Mouse (Mus musculus): Measurements from ENCODE around the gene Nanos1. TPM values are rescaled to one million over a fixed set of nuclear protein-coding genes. Genes with fewer than 3 reads are reported as not detected.

Gene Nanos1
- polyA plus RNA-seq, 1 experiment from 2014 or later: 0.76 TPM

DNA sequence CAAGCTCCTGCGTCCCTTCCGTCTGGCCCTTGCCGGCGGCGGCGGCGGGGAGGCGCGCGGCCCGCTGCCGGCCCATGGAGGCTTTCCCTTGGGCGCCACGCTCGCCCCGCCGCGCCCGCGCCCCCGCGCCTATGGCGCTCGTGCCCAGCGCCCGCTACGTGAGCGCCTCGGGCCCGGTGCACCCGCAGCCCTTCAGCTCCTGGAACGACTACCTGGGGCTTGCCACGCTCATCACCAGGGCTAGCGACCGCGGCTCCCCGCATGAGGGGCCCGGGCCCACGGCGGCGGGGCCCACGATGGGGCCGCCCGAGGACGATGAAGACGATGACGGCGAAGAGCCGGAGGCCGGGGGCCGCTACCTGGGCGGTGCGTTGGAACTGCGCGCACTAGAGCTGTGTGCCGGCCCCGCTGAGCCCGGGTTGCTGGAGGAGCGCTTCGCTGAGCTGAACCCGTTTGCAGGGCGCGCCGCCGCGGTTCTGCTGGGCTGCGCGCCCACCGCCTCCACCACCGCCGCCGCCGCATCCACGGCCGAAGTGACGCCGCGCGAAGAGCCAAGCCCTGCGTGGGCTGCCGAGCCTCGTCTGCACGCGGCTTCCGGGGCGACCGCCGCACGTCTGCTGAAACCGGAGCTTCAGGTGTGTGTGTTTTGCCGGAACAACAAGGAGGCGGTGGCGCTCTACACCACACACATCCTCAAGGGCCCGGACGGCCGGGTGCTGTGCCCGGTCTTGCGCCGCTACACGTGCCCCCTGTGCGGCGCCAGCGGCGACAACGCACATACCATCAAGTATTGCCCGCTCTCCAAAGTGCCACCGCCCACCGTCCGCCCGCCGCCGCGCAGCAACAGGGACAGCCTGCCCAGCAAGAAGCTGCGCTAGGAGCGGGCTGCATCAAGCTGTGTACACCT is 658 bp downstream of the Nanos1 start:
- H3K4me2 ChIP-seq: peak overlapping the region; percentile 100
- H3K4me1 ChIP-seq: peaks cover 21% of the 10 kb centered on the region
- peak overlapping the region; percentile 82 for H3K9ac ChIP-seq
- under 1% methylated on average over 97 of the region's 115 CpGs for WGBS
- peaks cover 23% of the 10 kb centered on the region for H3K36me3 ChIP-seq
- peak overlapping the region; percentile 83 for H3K4me3 ChIP-seq
- H3K27ac ChIP-seq (replicated peaks): no peak overlapping the region; the same call in 1 of the 2 replicates
- H3K27me3 ChIP-seq (replicated peaks): peaks cover 24% of the 10 kb centered on the region
- no peaks in the 10 kb centered on the region for H3K9me3 ChIP-seq
- ATAC-seq (ENCODE audit: extremely low read depth, insufficient number of reproducible peaks, low FRiP score, low TSS enrichment): peak; percentile 42; the same call in 1 of the 2 replicates

DNA sequence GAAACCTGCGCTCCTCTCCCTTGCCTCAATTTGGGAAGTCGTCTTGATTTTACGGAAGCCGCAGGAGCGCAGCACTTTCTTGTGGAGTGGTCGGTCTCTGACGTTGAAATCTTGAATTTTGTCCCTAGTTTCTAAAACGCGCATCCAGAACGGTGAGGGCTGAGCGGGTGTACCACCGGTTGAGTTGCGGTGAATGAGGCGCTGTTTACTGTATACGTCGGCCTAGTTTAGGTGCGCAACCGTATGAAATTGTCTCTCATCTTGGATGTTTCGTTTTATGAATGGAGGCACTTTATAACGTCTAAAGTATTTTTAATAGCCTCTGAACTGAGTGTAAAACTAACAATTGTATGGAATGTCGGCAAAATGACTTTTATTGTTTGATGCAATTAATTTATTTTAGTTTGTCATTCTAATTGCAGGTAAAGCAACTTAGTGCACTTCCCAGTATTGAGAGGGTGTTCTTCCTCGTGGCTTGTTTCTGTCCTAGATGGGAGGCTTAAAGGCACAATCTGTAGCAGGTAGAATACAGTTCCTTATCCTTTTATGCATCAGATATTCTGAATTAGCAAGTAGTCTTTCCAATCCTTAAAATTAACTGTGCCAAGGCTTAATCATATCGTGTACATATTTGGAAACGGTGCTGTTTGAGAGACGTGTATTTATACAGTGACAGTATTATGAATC is 1.5 kb downstream of the Nanos1 start:
- Histone ChIP-seq H3K4me3 (peak overlapping the region; percentile 83), H3K9ac (peak overlapping the region; percentile 82), H3K4me2 (peak overlapping the region; percentile 100), H3K27me3 (replicated peaks) (peaks cover 24% of the 10 kb centered on the region), H3K4me1 (peaks cover 21% of the 10 kb centered on the region), H3K36me3 (peaks cover 28% of the 10 kb centered on the region), H3K27ac (replicated peaks) (no peak overlapping the region), H3K9me3 (no peaks in the 10 kb centered on the region)
- ATAC-seq (ENCODE audit: extremely low read depth, insufficient number of reproducible peaks, low FRiP score, low TSS enrichment): no peak
- 6% methylated on average over 25 of the region's 25 CpGs for WGBS

DNA sequence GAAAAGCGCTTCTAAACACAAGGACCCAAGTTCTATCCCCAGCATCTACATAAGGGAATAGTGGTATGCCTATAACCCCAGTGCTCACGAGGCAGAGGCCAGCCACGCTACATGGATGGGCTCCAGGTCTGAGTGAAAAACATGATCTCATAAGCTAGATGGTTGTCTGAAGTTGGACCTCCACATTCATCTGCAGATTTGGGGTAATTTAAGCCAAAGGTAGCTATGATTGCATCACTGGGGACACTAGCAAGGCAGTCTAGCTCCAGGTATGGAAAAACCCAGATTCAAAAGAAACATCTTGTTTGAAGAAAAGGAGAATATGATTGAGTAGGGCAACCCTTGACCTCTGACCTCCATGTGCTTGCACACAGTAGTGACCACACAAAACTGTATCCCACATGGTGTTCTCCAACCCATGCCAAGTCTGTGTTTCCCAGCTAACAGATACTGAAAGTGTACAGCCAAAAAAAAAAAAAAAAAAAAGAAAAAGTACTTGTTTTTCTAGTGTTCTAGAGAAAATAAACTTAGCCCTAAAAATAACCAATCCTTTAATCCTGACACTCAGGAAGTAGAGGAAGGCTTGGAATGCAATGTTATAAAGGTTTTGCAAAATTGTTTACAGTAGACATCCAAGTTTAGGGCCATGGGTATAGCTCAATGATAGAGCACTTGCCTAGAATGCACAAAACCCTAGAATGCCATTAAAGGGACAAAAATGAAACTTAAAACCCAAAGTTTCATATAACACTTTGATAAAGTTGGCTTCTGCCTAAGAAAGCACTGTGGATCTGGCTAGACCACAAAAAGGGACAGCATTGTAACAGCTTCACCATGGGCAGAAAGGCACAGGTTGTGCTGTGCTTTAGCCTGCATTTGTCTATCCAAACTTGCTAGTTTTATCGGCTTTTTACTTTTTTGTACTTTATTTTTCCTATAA is 3.4 kb downstream of the Nanos1 start:
- Histone ChIP-seq H3K9me3 (no peaks in the 10 kb centered on the region), H3K27me3 (replicated peaks) (peaks cover 20% of the 10 kb centered on the region), H3K4me1 (peaks cover 21% of the 10 kb centered on the region), H3K4me2 (no peak overlapping the region), H3K9ac (no peak overlapping the region), H3K36me3 (peaks cover 46% of the 10 kb centered on the region), H3K27ac (replicated peaks) (no peak overlapping the region), H3K4me3 (no peak overlapping the region)
- WGBS: 79% methylated on average over 4 of the region's 4 CpGs
- no peak for ATAC-seq (ENCODE audit: extremely low read depth, insufficient number of reproducible peaks, low FRiP score, low TSS enrichment)

DNA sequence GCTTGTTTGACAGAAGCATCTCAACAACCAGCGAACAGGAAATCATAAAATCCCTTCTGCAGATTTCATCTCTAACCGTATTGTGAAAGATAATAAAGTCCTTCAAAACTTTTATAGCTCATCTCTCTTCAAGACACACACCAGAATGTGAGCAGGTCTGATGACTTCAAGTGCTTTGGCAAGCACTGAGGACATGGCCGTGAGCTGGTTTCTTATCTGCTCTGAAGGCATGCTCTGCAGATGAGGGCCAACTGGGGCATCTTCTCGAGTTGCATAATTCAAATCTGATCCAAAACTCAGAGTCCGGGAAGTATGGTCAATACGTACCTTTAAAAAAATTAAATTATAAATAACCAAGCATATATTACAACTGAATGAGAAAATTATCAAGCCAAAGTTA is 17.6 kb downstream of the Nanos1 start:
- ATAC-seq (ENCODE audit: extremely low read depth, insufficient number of reproducible peaks, low FRiP score, low TSS enrichment): no peak

DNA sequence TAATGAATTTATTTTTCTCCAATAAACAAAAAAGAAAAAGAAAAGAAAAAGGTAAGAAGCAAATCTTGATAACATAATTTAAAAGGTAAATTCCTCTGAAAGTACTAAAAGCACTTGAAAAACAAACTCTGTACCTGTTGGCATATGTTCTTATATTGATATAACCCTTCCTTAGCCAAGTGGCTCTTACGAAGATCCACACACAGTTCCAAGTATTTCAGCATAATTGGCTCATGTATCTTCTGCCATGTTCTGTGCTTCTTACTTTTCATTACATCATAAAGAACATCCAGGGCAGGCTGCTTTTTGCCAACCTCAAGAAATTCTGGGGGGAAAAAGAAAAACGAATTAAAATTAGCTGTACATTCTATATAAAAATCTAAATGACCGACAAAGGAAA is 26.2 kb downstream of the Nanos1 start:
- Histone ChIP-seq H3K27me3 (replicated peaks) (no peaks in the 10 kb centered on the region), H3K4me1 (peaks cover 32% of the 10 kb centered on the region), H3K27ac (replicated peaks) (no peak overlapping the region), H3K4me3 (no peak overlapping the region), H3K9ac (no peak overlapping the region), H3K9me3 (no peaks in the 10 kb centered on the region), H3K36me3 (peaks cover 44% of the 10 kb centered on the region), H3K4me2 (no peak overlapping the region)
- 83% methylated on average over 3 of the region's 3 CpGs for WGBS
- no peak for ATAC-seq (ENCODE audit: extremely low read depth, insufficient number of reproducible peaks, low FRiP score, low TSS enrichment)

More for the DNA sequence above, 17.6 kb downstream of the Nanos1 start:
- Histone ChIP-seq H3K27ac (replicated peaks) (no peak overlapping the region), H3K4me3 (no peak overlapping the region), H3K4me1 (no peaks in the 10 kb centered on the region), H3K27me3 (replicated peaks) (no peaks in the 10 kb centered on the region), H3K36me3 (peaks cover 90% of the 10 kb centered on the region), H3K9me3 (no peaks in the 10 kb centered on the region), H3K9ac (no peak overlapping the region), H3K4me2 (no peak overlapping the region)
- WGBS: 72% methylated on average over 6 of the region's 6 CpGs

DNA sequence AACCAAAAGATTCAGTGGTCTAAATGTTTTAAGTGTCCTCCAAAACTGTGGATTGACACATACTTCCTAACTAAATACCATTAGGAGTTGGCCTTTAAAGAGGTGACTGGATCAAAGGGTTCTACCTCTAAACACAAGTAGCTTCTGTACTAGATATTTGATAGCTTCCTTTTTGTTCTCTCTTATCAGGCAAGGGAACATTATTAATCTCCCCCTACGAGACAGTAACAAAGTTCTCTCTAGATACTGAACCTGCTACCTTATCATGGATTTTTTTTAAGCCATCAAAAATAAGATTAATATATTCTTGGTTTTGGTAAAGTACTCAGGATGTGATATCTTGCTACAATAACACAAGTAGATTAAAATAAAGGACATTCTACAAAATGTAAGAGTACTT is 28.9 kb downstream of the Nanos1 start:
- no peaks in the 10 kb centered on the region for H3K27me3 ChIP-seq (replicated peaks)
- H3K27ac ChIP-seq (replicated peaks): no peak overlapping the region
- H3K4me3 ChIP-seq: no peak overlapping the region
- H3K9me3 ChIP-seq: no peaks in the 10 kb centered on the region
- H3K4me1 ChIP-seq: peaks cover 47% of the 10 kb centered on the region
- H3K9ac ChIP-seq: no peak overlapping the region
- H3K4me2 ChIP-seq: no peak overlapping the region
- 9% methylated on average over 1 of the region's 1 CpGs for WGBS
- ATAC-seq (ENCODE audit: extremely low read depth, insufficient number of reproducible peaks, low FRiP score, low TSS enrichment): no peak
- H3K36me3 ChIP-seq: peaks cover 23% of the 10 kb centered on the region

DNA sequence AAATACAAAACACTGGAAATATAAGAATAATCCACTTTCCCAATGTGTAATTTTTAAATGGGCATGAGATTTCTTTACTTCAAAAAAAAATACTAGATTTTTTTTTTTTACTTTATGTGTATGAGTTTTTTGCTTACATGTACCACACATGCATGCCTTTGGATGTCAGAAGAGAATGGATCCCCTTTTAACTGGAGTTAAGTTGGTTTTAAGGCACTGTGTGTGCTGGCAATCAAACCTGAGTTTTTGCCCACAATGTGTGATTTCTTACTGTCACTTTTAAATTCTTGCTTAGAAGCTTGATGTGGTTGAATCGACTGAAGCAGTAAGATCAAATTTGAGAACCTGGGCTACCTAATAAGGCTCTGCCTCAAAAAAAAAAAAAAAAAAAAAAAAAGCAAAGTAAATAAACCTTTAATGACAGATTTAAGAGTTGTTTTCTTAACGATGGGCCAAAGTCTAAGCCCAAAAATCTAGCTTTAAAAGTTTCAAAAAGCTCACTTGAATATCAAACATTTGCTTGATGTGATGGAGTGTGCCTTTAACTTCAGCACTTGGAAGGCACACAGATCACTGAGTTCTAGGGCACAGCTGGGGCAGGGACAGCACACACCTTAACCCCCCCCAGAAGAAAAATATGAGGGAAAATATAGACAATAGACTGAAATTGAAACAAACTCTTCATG is 31.8 kb downstream of the Nanos1 start:
- ATAC-seq (ENCODE audit: extremely low read depth, insufficient number of reproducible peaks, low FRiP score, low TSS enrichment): no peak
- peak overlapping the region; percentile 100 for H3K4me3 ChIP-seq
- H3K9ac ChIP-seq: peak overlapping the region; percentile 69
- no peak overlapping the region for H3K27ac ChIP-seq (replicated peaks)
- no peaks in the 10 kb centered on the region for H3K27me3 ChIP-seq (replicated peaks)
- no peaks in the 10 kb centered on the region for H3K9me3 ChIP-seq
- no peaks in the 10 kb centered on the region for H3K36me3 ChIP-seq
- H3K4me1 ChIP-seq: peaks cover 52% of the 10 kb centered on the region
- peak overlapping the region; percentile 70 for H3K4me2 ChIP-seq
- 59% methylated on average over 2 of the region's 2 CpGs for WGBS

DNA sequence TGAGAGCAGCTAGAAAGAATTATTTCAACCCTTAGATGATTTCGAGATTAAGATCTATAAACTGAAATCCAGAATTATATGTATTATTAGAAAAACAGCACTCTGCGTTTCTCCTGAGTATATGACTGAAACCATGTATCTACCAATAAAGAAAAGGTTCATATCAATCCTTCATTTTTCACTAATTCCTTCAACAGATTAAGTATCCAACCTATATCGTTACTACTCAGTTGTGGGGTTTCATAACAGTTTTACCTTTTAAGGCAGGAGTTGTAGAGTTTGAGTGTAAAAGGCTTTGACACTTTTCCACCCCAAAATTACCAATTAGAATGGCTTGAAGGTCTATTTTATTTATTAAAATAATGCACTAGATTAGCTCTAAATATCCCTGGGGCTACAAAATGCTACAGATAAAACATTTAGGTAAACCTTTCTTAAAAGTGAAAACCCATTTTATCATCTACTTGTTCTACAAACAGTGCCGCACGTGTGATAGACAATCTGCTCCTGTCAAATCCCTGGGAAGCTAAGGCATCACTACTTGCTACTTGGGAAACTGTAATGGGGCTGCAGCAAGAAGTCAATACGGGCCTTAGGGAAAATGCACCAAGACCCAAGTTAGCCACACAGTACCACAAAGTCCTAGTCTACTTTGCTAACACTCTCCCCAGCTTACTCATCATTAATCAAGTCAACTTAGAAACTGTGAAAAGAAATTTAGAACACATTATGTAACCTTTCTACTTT is 32.6 kb downstream of the Nanos1 start:
- Histone ChIP-seq H3K27me3 (replicated peaks) (no peaks in the 10 kb centered on the region), H3K27ac (replicated peaks) (no peak overlapping the region), H3K4me1 (peaks cover 47% of the 10 kb centered on the region), H3K4me3 (peak overlapping the region; percentile 100), H3K9ac (peak overlapping the region; percentile 71), H3K36me3 (no peaks in the 10 kb centered on the region), H3K9me3 (no peaks in the 10 kb centered on the region), H3K4me2 (peak overlapping the region; percentile 70)
- 32% methylated on average over 6 of the region's 6 CpGs for whole genome bisulfite sequencing
- no peak for ATAC-seq (ENCODE audit: extremely low read depth, insufficient number of reproducible peaks, low FRiP score, low TSS enrichment)

DNA sequence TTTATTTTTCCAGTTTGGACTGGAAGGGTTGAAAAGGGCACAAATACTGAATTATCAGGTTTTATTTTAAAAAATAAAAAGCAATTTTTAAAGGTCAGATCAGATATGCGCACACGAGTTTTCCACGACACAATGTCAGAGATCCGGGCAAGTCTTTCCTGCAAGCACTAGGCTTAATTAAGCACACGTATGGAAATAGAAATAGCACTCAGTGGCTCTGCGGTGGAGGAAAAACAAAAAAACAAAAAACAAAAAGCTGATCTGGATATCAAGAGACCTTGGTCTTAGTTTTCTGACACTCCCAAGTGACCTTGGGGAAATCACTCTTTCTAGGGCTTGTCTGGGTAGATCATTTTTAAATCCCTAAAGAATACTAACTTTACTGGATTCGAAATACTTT is 33.7 kb downstream of the Nanos1 start:
- no peaks in the 10 kb centered on the region for H3K27me3 ChIP-seq (replicated peaks)
- H3K9me3 ChIP-seq: no peaks in the 10 kb centered on the region
- H3K27ac ChIP-seq (replicated peaks): peak overlapping the region; percentile 98
- H3K4me2 ChIP-seq: peak overlapping the region; percentile 70
- no peaks in the 10 kb centered on the region for H3K36me3 ChIP-seq
- peak overlapping the region; percentile 100 for H3K9ac ChIP-seq
- 1% methylated on average over 7 of the region's 7 CpGs for WGBS
- no peak for ATAC-seq (ENCODE audit: extremely low read depth, insufficient number of reproducible peaks, low FRiP score, low TSS enrichment)
- H3K4me1 ChIP-seq: peaks cover 39% of the 10 kb centered on the region
- H3K4me3 ChIP-seq: peak overlapping the region; percentile 100

DNA sequence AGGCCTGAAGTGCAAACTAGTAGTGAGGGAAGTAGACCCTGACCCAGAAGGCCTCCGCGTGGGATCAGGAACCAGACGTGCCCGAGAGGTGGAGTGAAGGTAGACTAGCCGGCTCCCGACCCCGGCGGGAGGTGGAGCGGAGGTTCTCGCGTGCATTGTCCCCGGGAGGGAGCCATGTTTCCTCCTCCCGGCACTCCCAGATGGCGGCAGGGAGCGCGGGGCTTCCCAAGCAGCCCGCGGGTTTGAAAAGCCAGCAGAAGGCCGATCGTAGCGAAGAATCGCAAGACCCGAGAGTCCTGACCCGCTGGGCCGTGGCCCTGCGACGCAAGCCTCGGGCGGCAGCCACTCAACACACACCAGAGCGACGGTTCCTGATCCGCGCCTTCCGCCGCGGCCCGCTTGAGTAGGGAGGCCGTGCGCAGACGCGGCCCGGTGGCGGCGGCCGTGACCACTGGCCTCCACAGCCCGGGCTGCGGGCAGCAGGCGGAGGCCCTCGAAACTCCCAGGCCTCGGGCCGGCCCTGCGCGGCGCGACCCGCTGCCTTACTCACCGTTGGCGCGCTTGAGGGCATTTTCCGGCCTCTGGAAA is 34.2 kb downstream of the Nanos1 start:
- no peaks in the 10 kb centered on the region for H3K36me3 ChIP-seq
- peak overlapping the region; percentile 98 for H3K27ac ChIP-seq (replicated peaks)
- WGBS: under 1% methylated on average over 60 of the region's 60 CpGs
- H3K9ac ChIP-seq: peak overlapping the region; percentile 100
- H3K27me3 ChIP-seq (replicated peaks): no peaks in the 10 kb centered on the region
- peak; percentile 60 for ATAC-seq (ENCODE audit: extremely low read depth, insufficient number of reproducible peaks, low FRiP score, low TSS enrichment)
- H3K4me3 ChIP-seq: peak overlapping the region; percentile 100
- peaks cover 36% of the 10 kb centered on the region for H3K4me1 ChIP-seq
- no peaks in the 10 kb centered on the region for H3K9me3 ChIP-seq
- H3K4me2 ChIP-seq: peak overlapping the region; percentile 70
